Mouse (Mus musculus) small intestine, adult 2 months (tissue): ENCODE measurements at regions not wholly inside any gene's neighbourhood (a gene's known extent, or its start where the extent isn't known, plus 50 kb on each side); places are given as distances from the start of the nearest gene placed in this dataset.

ENCODE experiments used
- CTCF ChIP-seq: fragments of 200-500 bp; IDR thresholded peaks from 2 replicates; pipeline ENCODE4 v1.5.1; 2012; ENCODE audit warnings: low read depth, mild to moderate bottlenecking, control low read depth, inconsistent platforms, low read length, moderate library complexity, mixed read lengths; ENCODE audit not compliant: insufficient replicate concordance, insufficient read length; ENCODE audit errors: extremely low read depth
- POLR2A ChIP-seq: fragments of 200-500 bp; IDR thresholded peaks from 2 replicates; pipeline ENCODE4 v1.6.1; 2012; ENCODE audit warnings: low read depth, mild to moderate bottlenecking, control low read depth, inconsistent platforms, low read length, moderate library complexity

DNA sequence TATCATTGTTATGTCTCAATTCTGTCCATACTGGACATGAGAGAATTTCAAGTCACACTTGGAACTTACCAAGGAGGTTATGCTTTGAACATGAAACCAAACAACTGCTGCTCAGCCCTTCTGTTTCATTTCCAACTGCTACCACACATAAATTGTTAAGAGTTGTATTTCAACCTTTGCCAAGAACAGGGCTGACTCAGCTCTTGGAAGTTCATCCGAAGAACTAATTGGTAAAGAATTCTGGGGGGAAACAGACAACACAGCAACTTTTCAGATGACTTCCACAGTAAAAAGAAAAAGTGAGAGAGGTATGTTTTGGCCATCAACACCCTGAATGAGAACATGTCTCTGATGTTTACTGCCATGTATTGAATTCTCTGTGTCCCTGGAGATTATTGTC is 234.1 kb upstream of the Slco3a1 start:
- TF ChIP-seq CTCF (no peak), POLR2A (no peak)
